Mouse (Mus musculus): ENCODE measurements around the gene Gm20219.
"Not testable (repeated sequence)": the region's sequence is repeated elsewhere in the genome, so short reads cannot be mapped to it uniquely, and the experiment has no call there.

The Gm20219 gene

GRCm38 (mm10) chr17:56512310-56512709 lies 41.9 kb downstream of the Gm20219 start, which contains the start of gene Znrf4:
Gene Znrf4, minus strand, starts transcription at chr17:56512431.
- no peak for DNase-seq (ENCODE audit: low read depth)

GRCm38 (mm10) chr17:56511707-56512090 lies 42.5 kb downstream of the Gm20219 start:
- DNase-seq (ENCODE audit: low read depth) = no peak

GRCm38 (mm10) chr17:56510970-56511706 lies 43.0 kb downstream of the Gm20219 start:
- DNase-seq (ENCODE audit: low read depth) = no peak

- no peak for DNase-seq (ENCODE audit: low read depth)
These were observed 43.7 kb downstream of the Gm20219 start for GRCm38 (mm10) chr17:56510473-56510969.

GRCm38 (mm10) chr17:56509707-56510472 lies 44.3 kb downstream of the Gm20219 start:
- no peak for DNase-seq (ENCODE audit: low read depth)

- no peak for DNase-seq (ENCODE audit: low read depth)
These were observed 45.1 kb downstream of the Gm20219 start for GRCm38 (mm10) chr17:56509021-56509640.

- DNase-seq (ENCODE audit: low read depth) = peak; percentile 95
These were observed 46.8 kb downstream of the Gm20219 start for GRCm38 (mm10) chr17:56507161-56508068.

- DNase-seq (ENCODE audit: low read depth) = no peak
These were observed 47.6 kb downstream of the Gm20219 start for GRCm38 (mm10) chr17:56506417-56507065.

- no peak for DNase-seq (ENCODE audit: low read depth)
These were observed 48.8 kb downstream of the Gm20219 start for GRCm38 (mm10) chr17:56505401-56505800.

GRCm38 (mm10) chr17:56502526-56502925 lies 51.7 kb downstream of the Gm20219 start:
- DNase-seq (ENCODE audit: low read depth) = no peak

- not testable (repeated sequence) for DNase-seq (ENCODE audit: low read depth)
These were observed 52.4 kb downstream of the Gm20219 start for GRCm38 (mm10) chr17:56501635-56502400.
